Mouse (Mus musculus): Measurements from ENCODE around the gene Tprn. TPM values are rescaled to one million over a fixed set of nuclear protein-coding genes. Genes with fewer than 3 reads are reported as not detected.

Gene Tprn
- polyA plus RNA-seq, 1 experiment from 2014 or later, result 3.1 TPM

DNA sequence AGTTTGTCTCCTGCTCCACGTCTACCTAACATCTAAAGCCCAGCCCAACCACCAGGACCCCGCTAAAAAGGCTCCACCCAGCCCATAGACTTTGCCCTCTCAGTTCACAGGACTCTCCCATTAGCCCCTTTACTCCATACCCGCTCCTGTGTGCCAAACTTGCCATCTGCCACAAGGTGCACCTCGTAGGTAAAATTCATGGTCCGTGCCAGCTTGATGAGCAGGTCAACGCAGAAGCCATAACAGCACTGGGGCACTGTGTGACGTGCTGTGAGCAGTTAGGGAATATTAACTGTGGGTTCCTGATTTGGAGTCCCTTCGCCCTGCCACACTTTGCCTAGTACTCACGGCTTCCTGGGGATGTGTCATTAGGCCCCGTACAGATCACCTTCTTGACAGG is 35.6 kb downstream of the Tprn start:
- no peaks in the 10 kb centered on the region for H3K36me3 ChIP-seq (ENCODE audit: control insufficient read depth, insufficient read depth, low read length)
- H3K4me1 ChIP-seq (ENCODE audit: control insufficient read depth in 2 of 2, insufficient read depth in 2 of 2, low read length in 2 of 2), result no peaks in the 10 kb centered on the region
- no peak overlapping the region for H3K9ac ChIP-seq (ENCODE audit: low read length)
- WGBS, result 72% methylated on average over 10 of the region's 10 CpGs
- no peak overlapping the region for H3K4me3 ChIP-seq (ENCODE audit: control insufficient read depth in 1 of 2, insufficient read depth in 1 of 2, low read depth in 1 of 2, low read length in 2 of 2)
- H3K27me3 ChIP-seq (ENCODE audit: control insufficient read depth, insufficient read depth, low read length), result peaks cover 49% of the 10 kb centered on the region
- no peak overlapping the region for H3K27ac ChIP-seq (replicated peaks in 1 of 2; ENCODE audit: control insufficient read depth in 1 of 2, insufficient read depth in 1 of 2, low read depth in 2 of 2, low read length in 2 of 2)
- no peak for ATAC-seq (ENCODE audit: insufficient number of reproducible peaks, insufficient read depth, low FRiP score, low read depth)
- H3K4me2 ChIP-seq (ENCODE audit: low read length), result no peak overlapping the region
- H3K9me3 ChIP-seq (ENCODE audit: control insufficient read depth, low read length), result no peaks in the 10 kb centered on the region

DNA sequence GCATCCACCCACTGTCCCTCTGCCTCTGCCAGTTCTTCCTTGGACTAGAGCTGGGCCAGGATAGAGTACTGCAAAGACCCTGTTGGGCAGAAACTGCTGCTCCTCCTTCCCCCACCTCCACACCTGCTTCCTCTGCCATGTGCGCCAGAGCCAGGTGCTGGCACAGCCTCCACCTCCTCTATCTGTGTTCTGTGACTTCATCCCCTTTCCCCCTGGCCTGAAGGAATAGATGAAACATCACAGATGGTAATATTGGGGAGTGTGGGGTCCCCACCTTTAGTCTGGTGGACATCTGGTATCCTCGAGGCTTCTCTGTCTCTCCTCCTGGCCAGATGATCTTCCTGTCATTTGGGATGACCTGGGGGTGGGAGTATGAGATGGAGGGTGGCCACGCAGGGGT is 41.0 kb downstream of the Tprn start:
- no peak overlapping the region for H3K9ac ChIP-seq (ENCODE audit: low read length)
- H3K9me3 ChIP-seq (ENCODE audit: control insufficient read depth, low read length), result no peaks in the 10 kb centered on the region
- ATAC-seq (ENCODE audit: insufficient number of reproducible peaks, insufficient read depth, low FRiP score, low read depth), result no peak
- H3K4me2 ChIP-seq (ENCODE audit: low read length), result no peak overlapping the region
- H3K36me3 ChIP-seq (ENCODE audit: control insufficient read depth, insufficient read depth, low read length), result no peaks in the 10 kb centered on the region
- no peak overlapping the region for H3K27ac ChIP-seq (replicated peaks in 1 of 2; ENCODE audit: control insufficient read depth in 1 of 2, insufficient read depth in 1 of 2, low read depth in 2 of 2, low read length in 2 of 2)
- peaks cover 4 to 5% of the 10 kb centered on the region in 2 experiments; a peak in 1 of 4 replicates for H3K4me1 ChIP-seq (ENCODE audit: control insufficient read depth in 2 of 2, insufficient read depth in 2 of 2, low read length in 2 of 2)
- 59% methylated on average over 3 of the region's 3 CpGs for WGBS
- peaks cover 58% of the 10 kb centered on the region for H3K27me3 ChIP-seq (ENCODE audit: control insufficient read depth, insufficient read depth, low read length)
- H3K4me3 ChIP-seq (ENCODE audit: control insufficient read depth in 1 of 2, insufficient read depth in 1 of 2, low read depth in 1 of 2, low read length in 2 of 2), result no peak overlapping the region

DNA sequence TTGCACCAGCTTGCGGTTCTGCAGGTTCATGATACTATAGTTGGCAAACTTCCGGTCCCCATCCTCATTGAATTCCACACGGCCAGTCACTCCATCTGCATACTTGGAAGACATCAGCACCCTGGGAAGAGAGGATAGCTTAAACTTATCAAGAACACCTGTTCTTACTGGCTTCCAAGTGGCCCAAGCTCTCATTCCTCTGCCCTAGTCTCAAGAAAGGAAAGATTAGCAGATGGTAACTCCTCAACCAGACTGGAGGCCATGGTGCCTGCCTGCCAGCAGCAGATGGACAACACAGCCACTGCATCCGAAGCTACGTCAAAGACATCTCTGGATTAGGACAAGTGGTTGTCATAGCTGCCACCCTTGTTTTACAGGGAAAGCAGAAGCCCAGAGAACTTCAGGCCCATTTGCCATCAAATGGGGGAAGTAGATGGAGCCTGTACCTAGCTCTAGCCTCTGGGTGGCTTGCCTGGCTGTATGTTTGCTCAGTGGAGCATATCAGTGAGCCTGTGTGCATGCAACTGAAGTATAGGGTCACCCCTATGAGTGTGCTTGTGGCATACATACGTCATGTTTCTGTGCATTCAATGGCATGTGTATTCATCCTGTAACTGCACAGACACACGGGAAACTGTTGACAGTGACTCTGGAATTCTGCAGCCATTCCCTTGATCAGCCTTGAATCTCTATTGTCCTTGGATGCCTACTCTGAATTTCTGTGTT is 41.7 kb downstream of the Tprn start:
- Histone ChIP-seq H3K4me2 (ENCODE audit: low read length) (no peak overlapping the region), H3K9ac (ENCODE audit: low read length) (no peak overlapping the region), H3K27me3 (ENCODE audit: control insufficient read depth, insufficient read depth, low read length) (peaks cover 65% of the 10 kb centered on the region), H3K9me3 (ENCODE audit: control insufficient read depth, low read length) (no peaks in the 10 kb centered on the region), H3K27ac (replicated peaks in 1 of 2; ENCODE audit: control insufficient read depth in 1 of 2, insufficient read depth in 1 of 2, low read depth in 2 of 2, low read length in 2 of 2) (no peak overlapping the region), H3K36me3 (ENCODE audit: control insufficient read depth, insufficient read depth, low read length) (no peaks in the 10 kb centered on the region), H3K4me3 (ENCODE audit: control insufficient read depth in 1 of 2, insufficient read depth in 1 of 2, low read depth in 1 of 2, low read length in 2 of 2) (no peak overlapping the region), H3K4me1 (ENCODE audit: control insufficient read depth in 2 of 2, insufficient read depth in 2 of 2, low read length in 2 of 2) (peaks cover 4 to 5% of the 10 kb centered on the region in 2 experiments; a peak in 1 of 4 replicates)
- 69% methylated on average over 7 of the region's 7 CpGs for WGBS
- ATAC-seq (ENCODE audit: insufficient number of reproducible peaks, insufficient read depth, low FRiP score, low read depth), result no peak

DNA sequence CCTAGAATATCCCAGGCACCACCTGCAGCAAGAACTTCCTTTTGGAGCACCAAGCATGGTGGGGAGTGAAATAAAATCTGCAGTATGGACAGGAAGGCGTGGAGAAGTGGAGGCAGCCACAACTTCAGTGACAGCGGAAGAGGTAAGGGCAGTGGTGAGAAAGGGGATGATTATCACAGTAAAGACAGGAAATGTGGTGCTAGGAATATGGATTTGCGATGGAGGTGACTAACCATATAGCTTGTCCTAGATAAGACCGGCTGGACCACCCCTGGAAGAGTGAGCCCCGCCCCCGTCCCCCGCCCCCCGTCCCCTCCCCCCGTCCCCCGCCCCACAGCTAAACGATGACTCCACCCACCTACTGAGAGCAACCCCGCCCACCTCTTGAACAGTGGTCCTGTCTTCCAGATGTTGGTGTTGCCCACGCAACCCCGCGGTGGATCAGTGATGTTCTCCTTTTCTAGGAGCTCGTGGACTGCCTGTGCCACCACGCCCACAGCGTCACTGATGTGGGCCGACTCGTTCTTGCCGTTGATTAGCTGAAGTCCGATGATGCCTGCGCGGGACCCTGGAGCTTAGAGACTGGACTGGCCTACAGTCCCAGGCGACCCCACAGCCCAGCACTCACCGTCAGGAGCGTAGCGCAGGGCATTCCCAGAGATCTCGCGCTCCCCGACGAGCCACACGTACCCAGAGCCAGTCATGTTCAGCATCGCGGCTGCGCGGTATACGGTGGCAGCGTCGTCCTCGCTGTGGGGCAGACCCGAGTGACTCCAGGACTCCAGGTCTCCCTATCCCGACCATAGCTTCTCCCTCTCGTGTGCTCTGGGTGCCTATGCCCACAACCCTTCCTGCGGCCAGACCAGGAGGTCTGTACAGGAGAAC is 42.5 kb downstream of the Tprn start:
- 3% methylated on average over 41 of the region's 45 CpGs for WGBS
- peak overlapping the region; percentile 31 to 44 for H3K4me3 ChIP-seq (ENCODE audit: control insufficient read depth in 1 of 2, insufficient read depth in 1 of 2, low read depth in 1 of 2, low read length in 2 of 2)
- H3K27ac ChIP-seq (replicated peaks in 1 of 2; ENCODE audit: control insufficient read depth in 1 of 2, insufficient read depth in 1 of 2, low read depth in 2 of 2, low read length in 2 of 2), result no peak overlapping the region
- H3K36me3 ChIP-seq (ENCODE audit: control insufficient read depth, insufficient read depth, low read length), result no peaks in the 10 kb centered on the region
- 0 out of 2 replicates have a peak, but pooled peaks have one; percentile 26 for ATAC-seq (ENCODE audit: insufficient number of reproducible peaks, insufficient read depth, low FRiP score, low read depth)
- H3K9ac ChIP-seq (ENCODE audit: low read length), result peak overlapping the region; percentile 25; the same call in 1 of the 2 replicates
- H3K27me3 ChIP-seq (ENCODE audit: control insufficient read depth, insufficient read depth, low read length), result peaks cover 72% of the 10 kb centered on the region
- peak overlapping the region; percentile 73 for H3K4me2 ChIP-seq (ENCODE audit: low read length)
- no peaks in the 10 kb centered on the region for H3K9me3 ChIP-seq (ENCODE audit: control insufficient read depth, low read length)
- H3K4me1 ChIP-seq (ENCODE audit: control insufficient read depth in 2 of 2, insufficient read depth in 2 of 2, low read length in 2 of 2), result peaks cover 4 to 5% of the 10 kb centered on the region in 2 experiments; a peak in 1 of 4 replicates

DNA sequence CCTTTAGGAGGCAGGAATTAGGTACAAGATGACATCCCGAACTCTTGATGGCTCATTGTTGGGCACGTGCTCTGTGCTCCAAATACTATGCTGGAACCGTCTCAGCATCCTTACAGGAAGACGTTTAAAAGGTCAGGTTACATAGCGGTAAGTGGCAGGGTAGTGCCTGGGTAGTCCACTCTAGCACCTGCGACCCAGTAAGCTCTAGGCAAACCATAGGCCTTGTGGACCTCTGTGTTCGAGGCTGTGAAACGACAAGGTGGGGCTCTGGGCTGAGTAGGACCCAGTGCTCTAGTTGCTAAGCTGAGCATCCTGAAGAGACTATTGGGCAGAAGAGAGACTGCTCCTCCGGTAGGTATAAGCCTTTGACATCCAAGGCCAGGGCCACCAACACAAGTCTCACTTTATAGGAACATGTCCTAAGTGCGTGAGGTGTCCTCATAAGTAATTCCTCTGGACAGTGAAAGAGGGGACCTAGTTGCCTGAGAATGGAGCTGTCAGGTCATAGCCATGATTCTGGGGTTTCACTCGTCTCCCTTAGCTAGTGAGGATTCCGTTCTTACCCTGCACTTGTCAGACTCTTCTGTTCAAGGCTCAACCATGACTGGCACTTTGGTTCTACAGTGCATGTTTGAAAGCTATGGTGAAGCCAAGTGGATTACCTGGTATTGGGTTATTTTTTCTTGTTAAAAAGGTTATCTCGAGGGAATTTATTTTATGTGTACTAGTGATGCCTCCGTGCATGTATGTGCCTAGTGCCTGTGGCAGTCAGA is 43.4 kb downstream of the Tprn start:
- no peak for ATAC-seq (ENCODE audit: insufficient number of reproducible peaks, insufficient read depth, low FRiP score, low read depth)
- H3K4me2 ChIP-seq (ENCODE audit: low read length), result peak overlapping the region; percentile 73
- no peak overlapping the region for H3K4me3 ChIP-seq (ENCODE audit: control insufficient read depth in 1 of 2, insufficient read depth in 1 of 2, low read depth in 1 of 2, low read length in 2 of 2)
- H3K9me3 ChIP-seq (ENCODE audit: control insufficient read depth, low read length), result no peaks in the 10 kb centered on the region
- H3K9ac ChIP-seq (ENCODE audit: low read length), result no peak overlapping the region
- H3K27me3 ChIP-seq (ENCODE audit: control insufficient read depth, insufficient read depth, low read length), result peaks cover 80% of the 10 kb centered on the region
- no peak overlapping the region for H3K27ac ChIP-seq (replicated peaks in 1 of 2; ENCODE audit: control insufficient read depth in 1 of 2, insufficient read depth in 1 of 2, low read depth in 2 of 2, low read length in 2 of 2)
- 42% methylated on average over 14 of the region's 14 CpGs for WGBS
- no peaks in the 10 kb centered on the region for H3K36me3 ChIP-seq (ENCODE audit: control insufficient read depth, insufficient read depth, low read length)
- peaks cover 4 to 5% of the 10 kb centered on the region in 2 experiments; a peak in 1 of 4 replicates for H3K4me1 ChIP-seq (ENCODE audit: control insufficient read depth in 2 of 2, insufficient read depth in 2 of 2, low read length in 2 of 2)

DNA sequence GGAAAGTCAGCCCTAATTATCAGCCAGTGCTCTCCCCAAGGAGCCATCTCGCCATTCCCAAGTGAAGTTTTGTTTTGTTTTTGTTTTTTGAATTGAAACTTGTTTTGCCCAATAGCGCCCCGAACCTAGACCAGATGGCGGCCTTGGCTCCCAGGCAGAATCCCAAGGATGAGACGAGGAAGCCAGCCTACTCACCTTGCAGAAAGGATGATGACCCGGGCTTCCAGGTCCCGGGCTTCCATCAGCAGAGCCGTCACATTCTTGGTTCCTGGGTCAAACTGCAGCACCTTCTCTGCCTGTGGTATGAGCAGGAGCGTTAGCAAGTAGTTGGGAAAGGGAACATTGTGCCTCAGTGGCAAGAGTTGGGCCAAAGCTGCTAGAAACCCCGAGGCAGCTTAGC is 47.8 kb downstream of the Tprn start:
- H3K27me3 ChIP-seq (ENCODE audit: control insufficient read depth, insufficient read depth, low read length), result peaks cover 87% of the 10 kb centered on the region
- no peak overlapping the region for H3K4me2 ChIP-seq (ENCODE audit: low read length)
- no peak for ATAC-seq (ENCODE audit: insufficient number of reproducible peaks, insufficient read depth, low FRiP score, low read depth)
- no peak overlapping the region for H3K27ac ChIP-seq (replicated peaks in 1 of 2; ENCODE audit: control insufficient read depth in 1 of 2, insufficient read depth in 1 of 2, low read depth in 2 of 2, low read length in 2 of 2)
- no peak overlapping the region for H3K4me3 ChIP-seq (ENCODE audit: control insufficient read depth in 1 of 2, insufficient read depth in 1 of 2, low read depth in 1 of 2, low read length in 2 of 2)
- 47% methylated on average over 10 of the region's 10 CpGs for WGBS
- no peaks in the 10 kb centered on the region for H3K9me3 ChIP-seq (ENCODE audit: control insufficient read depth, low read length)
- H3K9ac ChIP-seq (ENCODE audit: low read length), result no peak overlapping the region
- 0 out of 4 replicates have a peak, but pooled peaks cover 0 to 1% of the 10 kb centered on the region in 2 experiments for H3K4me1 ChIP-seq (ENCODE audit: control insufficient read depth in 2 of 2, insufficient read depth in 2 of 2, low read length in 2 of 2)
- H3K36me3 ChIP-seq (ENCODE audit: control insufficient read depth, insufficient read depth, low read length), result no peaks in the 10 kb centered on the region

DNA sequence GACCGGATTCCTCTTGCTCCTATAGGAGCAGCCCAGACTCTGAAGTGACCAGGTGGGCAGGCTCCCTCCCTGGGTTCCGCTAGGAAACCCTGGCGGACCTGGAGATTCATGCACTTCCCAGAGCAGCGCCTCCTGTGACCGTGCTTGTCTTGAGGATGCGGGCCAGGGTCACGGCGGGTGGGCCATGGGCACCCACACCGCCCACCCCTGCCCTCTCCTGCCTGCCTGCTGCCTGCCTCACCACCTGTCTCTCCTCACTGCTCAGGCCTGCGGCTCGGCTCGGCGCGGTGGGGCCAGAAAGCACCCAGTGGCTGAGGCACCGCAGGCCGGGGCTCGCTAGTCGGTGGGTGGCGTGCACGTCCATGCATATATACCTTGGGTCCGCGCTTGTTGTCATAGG is 48.6 kb downstream of the Tprn start:
- WGBS, result 1% methylated on average over 21 of the region's 22 CpGs
- Histone ChIP-seq H3K4me1 (ENCODE audit: control insufficient read depth in 2 of 2, insufficient read depth in 2 of 2, low read length in 2 of 2) (no peaks in the 10 kb centered on the region), H3K4me3 (ENCODE audit: control insufficient read depth in 1 of 2, insufficient read depth in 1 of 2, low read depth in 1 of 2, low read length in 2 of 2) (no peak overlapping the region), H3K27me3 (ENCODE audit: control insufficient read depth, insufficient read depth, low read length) (peaks cover 80% of the 10 kb centered on the region), H3K9me3 (ENCODE audit: control insufficient read depth, low read length) (no peaks in the 10 kb centered on the region), H3K4me2 (ENCODE audit: low read length) (no peak overlapping the region), H3K27ac (replicated peaks in 1 of 2; ENCODE audit: control insufficient read depth in 1 of 2, insufficient read depth in 1 of 2, low read depth in 2 of 2, low read length in 2 of 2) (no peak overlapping the region), H3K9ac (ENCODE audit: low read length) (no peak overlapping the region), H3K36me3 (ENCODE audit: control insufficient read depth, insufficient read depth, low read length) (no peaks in the 10 kb centered on the region)
- ATAC-seq (ENCODE audit: insufficient number of reproducible peaks, insufficient read depth, low FRiP score, low read depth), result no peak
